Mouse (Mus musculus): ENCODE results near the gene Podxl.

GRCm38 (mm10) chr6:31538112-31538511 is 25.7 kb downstream of the Podxl start:
- TF ChIP-seq POLR2A (IDR thresholded peaks at IDR 0.05; ENCODE audit: low read depth, low read length) (no peak), CTCF (conservative IDR thresholded peaks at IDR 0.05; ENCODE audit: insufficient read depth, insufficient read length, low read depth, low read length) (no peak)

All from kidney, adult 2 months (tissue).